Mouse (Mus musculus) bone marrow, adult 2 months (tissue): ENCODE data around the gene Islr. TPM values are rescaled to one million over a fixed set of nuclear protein-coding genes. Genes with fewer than 3 reads are reported as not detected.

Experiments
- H3K27ac ChIP-seq: fragments of 200-500 bp; 2 replicates; pipeline ENCODE4 v1.5.1; 2012; ENCODE audit warnings: low read depth, mild to moderate bottlenecking, control low read depth, inconsistent platforms, low read length; ENCODE audit not compliant: control insufficient read depth, poor library complexity, insufficient read depth
- H3K4me1 ChIP-seq: fragments of 200-500 bp; 2 replicates; pipeline ENCODE4 v1.6.1; 2011; ENCODE audit warnings: low read length; ENCODE audit not compliant: control insufficient read depth, insufficient read depth
- H3K4me3 ChIP-seq: fragments of 200-500 bp; replicated peaks from 2 replicates; pipeline ENCODE3; 2011; ENCODE audit warnings: mild to moderate bottlenecking, low read depth, low read length, control low read depth; ENCODE audit not compliant: control insufficient read depth
- CTCF ChIP-seq: fragments of 200-500 bp; IDR thresholded peaks from 2 replicates; pipeline ENCODE4 v1.5.1; 2011; ENCODE audit warnings: low read length, control low read depth; ENCODE audit not compliant: control insufficient read depth, insufficient read depth
- POLR2A ChIP-seq: fragments of 200-500 bp; IDR thresholded peaks from 2 replicates; pipeline ENCODE4 v1.6.1; 2011; ENCODE audit warnings: low read depth, mild to moderate bottlenecking, control low read depth, low read length, borderline replicate concordance; ENCODE audit not compliant: control insufficient read depth
- WGBS: fragments of 180-500 bp; shearing (Covaris S2); methylation state at CpG from one replicate; pipeline ENCODE4 v1.1.7; 2018; 5-methylcytosine and 5-hydroxymethylcytosine counted together
- polyA plus RNA-seq: library from polyadenylated mRNA; stranded (reverse); fragments of >200 nt; gene quantifications from 2 replicates; pipeline ENCODE4 v1.2.4, GENCODE M21; 2011; ENCODE audit warnings: low replicate concordance; ENCODE audit not compliant: missing spikeins, insufficient read depth, insufficient read length

Islr gene
- polyA plus RNA-seq, 1 experiment = 6.3 TPM

- H3K4me3 ChIP-seq = no peak overlapping the region
- 10% methylated on average over 37 of the region's 37 CpGs for WGBS
- H3K4me1 ChIP-seq = no peaks in the 10 kb centered on the region
- no peak overlapping the region for H3K27ac ChIP-seq
- TF ChIP-seq POLR2A = no peak
- no peak for TF ChIP-seq CTCF
Observed at GRCm38 (mm10) chr9:58201861-58202549, 2.1 kb downstream of the Islr start.

GRCm38 (mm10) chr9:58201091-58201842, 2.8 kb downstream of the Islr start:
- TF ChIP-seq CTCF (no peak), POLR2A (no peak)
- WGBS = 7% methylated on average over 24 of the region's 24 CpGs
- Histone ChIP-seq H3K4me3 (no peak overlapping the region), H3K27ac (no peak overlapping the region), H3K4me1 (no peaks in the 10 kb centered on the region)

GRCm38 (mm10) chr9:58200270-58201090, 3.6 kb downstream of the Islr start:
- Histone ChIP-seq H3K4me1 (no peaks in the 10 kb centered on the region; the same call in 1 of the 2 replicates), H3K27ac (no peak overlapping the region), H3K4me3 (no peak overlapping the region)
- TF ChIP-seq POLR2A = no peak
- TF ChIP-seq CTCF = no peak
- WGBS = 10% methylated on average over 11 of the region's 11 CpGs

GRCm38 (mm10) chr9:58199381-58200269, 4.5 kb downstream of the Islr start:
- H3K4me1 ChIP-seq = no peaks in the 10 kb centered on the region; the same call in 1 of the 2 replicates
- 4% methylated on average over 41 of the region's 41 CpGs for WGBS
- no peak overlapping the region for H3K4me3 ChIP-seq
- H3K27ac ChIP-seq = no peak overlapping the region; the same call in 1 of the 2 replicates
- TF ChIP-seq POLR2A (no peak), CTCF (no peak)

GRCm38 (mm10) chr9:58198801-58199371, 5.2 kb downstream of the Islr start:
- TF ChIP-seq CTCF (no peak), POLR2A (no peak)
- Histone ChIP-seq H3K27ac (peak overlapping the region; percentile 24; the same call in 1 of the 2 replicates), H3K4me3 (no peak overlapping the region), H3K4me1 (no peaks in the 10 kb centered on the region; the same call in 1 of the 2 replicates)
- WGBS = 5% methylated on average over 38 of the region's 38 CpGs

- peak overlapping the region; percentile 64 for H3K27ac ChIP-seq
- TF ChIP-seq POLR2A (peak; percentile 13; the same call in 1 of the 2 replicates), CTCF (peak; percentile 75)
- WGBS = 2% methylated on average over 58 of the region's 58 CpGs
- no peak overlapping the region for H3K4me3 ChIP-seq
- H3K4me1 ChIP-seq = no peaks in the 10 kb centered on the region; the same call in 1 of the 2 replicates
Observed at GRCm38 (mm10) chr9:58197781-58198701, 6.1 kb downstream of the Islr start.
